Comparison of ENCODE assay signal across 18 mouse cellular contexts in genomic region chr6:41540746-41541145, GRCm38 (mm10). TPM values are rescaled to one million over a fixed set of nuclear protein-coding genes. Genes with fewer than 3 reads are reported as not detected.
"Had no signal": no experiment of that assay in that cellular context is flagged by ENCODE, and none has a peak within 500 bp of the region (broad histone marks: within the 10 kb centered on the region; RNA-seq: fewer than 3 reads in every experiment).

No protein-coding gene starts in this region.

- H3K4me3 ChIP-seq: left cerebral cortex, adult 2 months; limb, embryonic 10.5 days; liver, embryonic 15.5 days; megakaryocyte, embryonic 14.5 days; midbrain, embryonic 12.5 days; stomach, embryonic 15.5 days had no signal

- H3K36me3 ChIP-seq: limb, embryonic 10.5 days; liver, embryonic 15.5 days; midbrain, embryonic 12.5 days; stomach, embryonic 15.5 days had no signal

- H3K4me1 ChIP-seq: stomach, embryonic 15.5 days had no signal

- ATAC-seq: intestine, postnatal 0 days; midbrain, embryonic 16.5 days had no signal

- H3K9ac ChIP-seq: liver, embryonic 15.5 days; lung, embryonic 14.5 days; midbrain, embryonic 12.5 days; stomach, embryonic 15.5 days had no signal

- H3K27me3 ChIP-seq: stomach, embryonic 15.5 days had no signal

- H3K4me2 ChIP-seq: liver, embryonic 15.5 days; lung, embryonic 14.5 days; midbrain, embryonic 12.5 days; stomach, embryonic 15.5 days had no signal

- DNase-seq: kidney, adult 8-10 months; kidney, postnatal 25 days; lung, embryonic 14.5 days; lung, postnatal 10 days; lung, postnatal 4 days; right cerebral cortex, adult 18-20 months; right cerebral cortex, postnatal 25 days; thymus, postnatal 14 days had no signal

- H3K9me3 ChIP-seq: limb, embryonic 10.5 days; liver, embryonic 15.5 days; megakaryocyte, embryonic 14.5 days; midbrain, embryonic 12.5 days; stomach, embryonic 15.5 days had no signal

- H3K27ac ChIP-seq: left cerebral cortex, adult 2 months; limb, embryonic 10.5 days; liver, embryonic 15.5 days; midbrain, embryonic 12.5 days; stomach, embryonic 15.5 days had no signal

RNA-seq across cellular contexts. Expression of gene Prss2, which starts 19.2 kb away (rescaled TPM):
- polyA plus RNA-seq: kidney, embryonic 16.5 days; limb, embryonic 10.5 days; lung, embryonic 14.5 days; midbrain, embryonic 12.5 days; midbrain, embryonic 16.5 days; neural tube, embryonic 14.5 days had no signal
